Mouse (Mus musculus): ENCODE results near the gene Olfr780.
"Not testable (repeated sequence)": the region's sequence is repeated elsewhere in the genome, so short reads cannot be mapped to it uniquely, and the experiment has no call there.

The Olfr780 gene

DNA sequence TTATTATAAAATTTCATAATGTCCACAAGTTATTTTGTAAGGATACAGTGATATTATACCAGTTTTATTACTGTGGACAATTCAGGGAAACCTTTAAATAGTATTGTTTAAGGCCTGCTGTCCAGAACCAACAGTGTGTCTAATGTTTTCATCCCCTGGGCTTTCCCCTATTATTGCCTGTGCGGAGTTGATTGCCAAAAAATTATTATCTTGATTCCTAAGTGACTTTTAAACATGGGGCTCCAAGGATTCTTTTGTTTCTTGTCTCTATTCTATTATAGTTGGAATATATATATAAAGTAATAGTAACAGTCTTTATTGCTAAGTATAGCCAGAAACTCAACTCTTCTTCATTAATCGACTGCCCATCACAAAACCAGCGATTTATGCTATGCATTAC, at the start of gene Olfr780:
Gene Olfr780, plus strand, starts transcription at position 301 of the 400 bp plus-strand sequence.
- DNase-seq: no peak

- DNase-seq: no peak
Measured at GRCm38 (mm10) chr10:129271081-129271535, 46.8 kb upstream of the Olfr780 start, which contains the start of gene Olfr777. Gene Olfr777, minus strand, starts transcription at chr10:129271485.

DNA sequence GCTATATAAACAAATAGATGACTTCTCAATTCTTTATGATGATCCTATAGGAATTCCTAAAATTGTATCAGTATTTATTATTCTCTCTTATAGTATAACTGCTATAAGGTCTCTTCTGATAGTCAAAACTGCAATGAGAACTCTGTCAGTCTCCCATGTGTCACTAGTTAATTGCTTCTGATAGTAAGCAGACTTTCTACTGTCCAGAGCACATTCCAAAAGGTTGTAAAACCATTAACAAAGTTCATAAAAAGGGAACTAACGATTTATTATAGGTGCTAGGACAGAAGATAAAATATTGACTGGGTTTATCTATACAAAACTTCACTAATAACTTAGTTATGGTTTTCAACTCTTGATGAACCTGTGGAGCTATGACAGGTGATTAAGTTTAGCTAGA, 4.9 kb upstream of the Olfr780 start:
- not testable (repeated sequence) for DNase-seq

GRCm38 (mm10) chr10:129313521-129313920, 4.4 kb upstream of the Olfr780 start:
- not testable (repeated sequence) for DNase-seq

- DNase-seq: no peak
Measured at GRCm38 (mm10) chr10:129328554-129328953, 10.6 kb downstream of the Olfr780 start, which contains the start of gene Olfr781. Gene Olfr781, plus strand, starts transcription at chr10:129328854.

DNA sequence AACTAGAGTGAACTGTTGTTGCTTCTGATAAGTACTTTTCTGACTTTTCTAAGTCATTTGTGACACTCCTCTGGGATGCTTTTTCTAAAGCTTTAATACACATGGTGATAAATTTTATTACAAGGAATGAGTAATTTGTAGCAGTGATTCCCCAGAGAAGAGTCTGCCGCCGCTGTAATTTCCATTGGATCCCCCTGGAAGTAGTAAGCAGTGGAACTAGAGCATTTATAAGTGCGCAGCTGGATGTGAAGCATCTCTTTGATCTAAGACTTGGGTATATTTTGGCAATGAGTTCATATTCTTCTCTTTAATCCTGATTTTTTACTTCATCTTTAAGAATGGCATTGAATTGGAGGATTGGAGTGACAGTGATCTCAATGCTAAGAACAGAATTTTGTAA, 30.6 kb downstream of the Olfr780 start, which contains the start of gene Olfr782:
Gene Olfr782, plus strand, starts transcription at position 301 of the 400 bp plus-strand sequence.
- no peak for DNase-seq

DNA sequence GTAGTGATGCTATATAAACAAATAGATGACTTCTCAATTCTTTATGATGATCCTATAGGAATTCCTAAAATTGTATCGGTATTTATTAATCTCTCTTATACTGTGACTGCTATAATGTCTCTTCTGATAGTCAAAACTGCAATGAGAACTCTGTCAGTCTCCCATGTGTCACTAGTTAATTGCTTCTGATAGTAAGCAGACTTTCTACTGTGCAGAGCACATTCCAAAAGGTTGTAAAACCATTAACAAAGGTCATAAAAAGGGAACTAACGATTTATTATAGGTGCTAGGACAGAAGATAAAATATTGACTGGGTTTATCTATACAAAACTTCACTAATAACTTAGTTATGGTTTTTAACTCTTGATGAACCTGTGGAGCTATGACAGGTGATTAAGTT, 34.6 kb downstream of the Olfr780 start:
- not testable (repeated sequence) for DNase-seq

DNA sequence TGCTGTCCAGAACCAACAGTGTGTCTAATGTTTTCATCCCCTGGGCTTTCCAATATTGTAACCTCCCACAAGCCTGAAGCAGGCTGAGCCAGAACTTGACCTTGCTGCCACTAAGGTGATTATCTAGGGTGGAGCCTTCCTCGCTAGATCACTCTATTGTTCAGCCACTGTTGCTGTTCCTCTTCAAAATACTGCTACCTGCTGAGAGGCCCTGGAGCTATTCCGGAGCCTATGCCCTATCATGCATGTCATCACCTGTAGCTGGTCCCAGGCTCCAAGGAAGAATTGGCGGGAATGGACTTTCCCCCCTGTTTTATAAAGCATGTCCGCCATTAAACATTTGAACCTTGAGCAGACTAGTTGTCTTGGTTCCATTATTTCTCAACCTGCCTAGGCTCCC, 38.6 kb downstream of the Olfr780 start:
- not testable (repeated sequence) for DNase-seq

- DNase-seq: no peak
Measured at GRCm38 (mm10) chr10:129357307-129357706, 39.4 kb downstream of the Olfr780 start.

All from cerebellum, adult 9-11 months (tissue).